Mouse (Mus musculus) layer of hippocampus, adult 2 months (tissue): ENCODE measurements around the gene Cpt1c. TPM values are rescaled to one million over a fixed set of nuclear protein-coding genes. Genes with fewer than 3 reads are reported as not detected.

Experiments
- DNase-seq, 2 experiments: peaks; one replicate each; pipeline ENCODE4 v3.0.0; 2022; ENCODE audit warnings: low spot score in 2 of 2
- H3K27ac ChIP-seq: fragments of 200-600 bp; 2 replicates; pipeline ENCODE4 v1.8.1; 2022
- H3K4me3 ChIP-seq: fragments of 200-600 bp; 2 replicates; pipeline ENCODE4 v1.8.1; 2022; ENCODE audit warnings: mild to moderate bottlenecking
- CTCF ChIP-seq: fragments of 200-600 bp; conservative IDR thresholded peaks from 2 replicates; pipeline ENCODE4 v1.8.1; 2022; ENCODE audit warnings: antibody characterized with exemption, mild to moderate bottlenecking, moderate library complexity
- microRNA-seq, 2 experiments: library from miRNA; unstranded; fragments of <30 nt; microRNA quantifications; one replicate each; pipeline ENCODE4 v1.2.0; 2021
- total RNA-seq, 2 experiments: library from RNA; stranded (reverse); gene quantifications; 2 replicates each; pipeline ENCODE4 v1.2.3; 2021

Cpt1c gene
- total RNA-seq, 2 experiments from 2014 or later: 138 to 140 TPM

DNA sequence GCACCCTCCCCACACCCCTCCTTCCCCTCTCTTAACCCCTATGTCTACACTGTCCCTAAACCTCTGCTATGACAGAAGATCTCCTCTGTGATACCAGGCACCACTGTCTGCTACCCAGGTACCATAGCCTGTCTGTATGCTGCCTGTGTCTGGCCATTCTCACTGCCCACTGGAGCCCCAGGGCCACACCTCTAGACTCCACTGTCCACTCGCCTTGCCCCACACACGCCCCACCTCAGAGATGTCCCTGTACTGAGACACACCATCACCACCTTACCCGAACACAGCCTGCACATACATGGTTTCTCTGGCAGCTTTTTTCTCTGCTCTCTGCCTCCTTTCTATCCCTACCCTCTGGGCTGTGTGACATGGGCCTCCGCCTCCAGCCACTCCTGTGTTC is 57.8 kb downstream of the Cpt1c start:
- TF ChIP-seq CTCF: no peak
- DNase-seq: no peak
- Histone ChIP-seq H3K4me3 (no peak overlapping the region), H3K27ac (peak overlapping the region; percentile 89)

DNA sequence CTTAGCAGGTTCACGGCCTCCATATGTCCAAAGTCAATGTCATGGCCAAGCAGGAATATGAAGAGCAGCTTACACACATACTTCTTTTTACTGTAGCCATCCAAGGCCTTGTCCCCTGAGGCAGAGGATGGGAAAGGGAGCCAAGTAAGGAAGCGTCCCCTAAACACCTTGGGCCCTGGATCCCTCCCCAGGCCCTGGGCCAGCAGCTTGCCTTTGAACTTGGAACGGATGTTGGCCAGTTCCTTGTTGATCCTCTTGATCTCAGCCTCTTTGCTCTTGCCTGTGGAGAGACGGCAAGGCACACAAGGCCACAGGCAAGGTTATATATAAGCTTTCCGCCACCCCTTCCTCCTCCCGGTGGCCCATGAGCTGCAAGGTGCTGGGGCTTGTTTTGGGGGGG is 58.5 kb downstream of the Cpt1c start:
- no peak for DNase-seq
- Histone ChIP-seq H3K4me3 (no peak overlapping the region), H3K27ac (peak overlapping the region; percentile 89; the same call in 1 of the 2 replicates)
- TF ChIP-seq CTCF: no peak

DNA sequence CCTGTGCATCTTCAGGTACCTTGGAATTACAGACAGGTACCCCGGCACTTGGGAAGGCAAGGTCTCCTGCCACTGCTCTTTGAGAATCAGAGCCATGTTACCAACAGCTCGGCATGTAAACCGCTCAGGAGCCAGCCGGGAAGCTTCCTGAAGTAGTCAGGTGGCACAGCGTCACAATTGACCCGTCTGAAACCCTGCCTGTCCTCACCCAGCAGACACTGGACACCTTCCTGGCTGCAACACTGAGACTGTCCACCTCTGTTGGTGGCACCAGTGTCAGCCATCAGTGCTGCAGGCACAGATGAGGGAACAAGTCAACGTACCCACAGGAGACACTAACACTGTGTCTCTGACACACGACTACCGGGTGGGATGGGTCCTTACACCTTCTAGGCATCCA is 59.3 kb downstream of the Cpt1c start:
- DNase-seq: no peak
- Histone ChIP-seq H3K27ac (no peak overlapping the region), H3K4me3 (no peak overlapping the region)
- no peak for TF ChIP-seq CTCF

DNA sequence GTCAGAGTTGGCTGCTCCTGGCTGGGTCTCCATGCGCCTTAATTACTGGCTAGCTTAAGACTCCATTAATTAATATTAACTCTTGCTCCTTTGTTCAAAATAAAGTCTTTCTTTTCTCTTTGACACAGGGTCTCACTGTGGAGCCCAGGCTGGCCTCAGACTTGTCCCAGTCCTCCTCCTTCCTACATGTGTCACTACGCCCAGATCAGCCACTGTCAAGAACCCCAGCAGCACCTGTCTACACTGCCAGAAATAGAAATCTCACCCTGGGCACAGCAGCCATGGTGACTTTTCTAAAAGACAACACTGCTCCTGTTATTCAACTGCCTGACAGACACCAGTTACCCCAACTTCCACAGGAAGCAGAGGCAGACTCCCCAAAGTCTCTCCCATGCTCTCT is 60.3 kb downstream of the Cpt1c start:
- no peak for TF ChIP-seq CTCF
- no peak overlapping the region for H3K4me3 ChIP-seq
- H3K27ac ChIP-seq: no peak overlapping the region
- no peak for DNase-seq

Small RNA genes within 50 kb of the gene (microRNA-seq; reads per million reads assigned to microRNA genes)
- 1.3 to 1.7 reads per million in 2 experiments for gene Mir7054

Other genes starting within 250 kb of the Cpt1c start
- gene Vrk3, start 226.4 kb downstream of the Cpt1c start, total RNA-seq: 10 to 100 TPM; 31.7 to 35.4 TPM
- under 1 TPM; 0.25 to 0.44 TPM for gene Zfp473, start 223.8 kb downstream of the Cpt1c start, total RNA-seq
- 10 to 100 TPM; 29.7 to 33.2 TPM for gene Nup62, start 158.8 kb downstream of the Cpt1c start, total RNA-seq
- 1 to 10 TPM; 2.6 to 3.3 TPM for gene Il4i1, start 158.5 kb downstream of the Cpt1c start, total RNA-seq
- 10 to 100 TPM; 27.0 to 30.0 TPM for gene Atf5, start 158.2 kb downstream of the Cpt1c start, total RNA-seq
- gene Akt1s1, start 125.9 kb downstream of the Cpt1c start, total RNA-seq: 10 to 100 TPM; 76.7 to 84.3 TPM
- 10 to 100 TPM; 69.0 to 81.3 TPM for gene Tbc1d17, start 125.8 kb downstream of the Cpt1c start, total RNA-seq
- 10 to 100 TPM; 33.1 to 36.3 TPM for gene Pnkp, start 117.7 kb downstream of the Cpt1c start, total RNA-seq
- 100 to 1,000 TPM; 321 to 335 TPM for gene Ptov1, start 105.1 kb downstream of the Cpt1c start, total RNA-seq
- 100 to 1,000 TPM; 103 to 107 TPM for gene Med25, start 82.1 kb downstream of the Cpt1c start, total RNA-seq
- 10 to 100 TPM; 21.6 to 24.8 TPM for gene Fuz, start 78.8 kb downstream of the Cpt1c start, total RNA-seq
- 100 to 1,000 TPM; 298 to 305 TPM for gene Ap2a1, start 45.4 kb downstream of the Cpt1c start, total RNA-seq
- gene Tsks, start 31.6 kb downstream of the Cpt1c start, total RNA-seq: 1 to 10 TPM; 1.3 to 2.0 TPM
- 100 to 1,000 TPM; 165 to 171 TPM for gene Prmt1, start 11.7 kb upstream of the Cpt1c start, total RNA-seq
- gene Irf3, start 22.8 kb upstream of the Cpt1c start, total RNA-seq: 10 to 100 TPM; 38.4 to 42.7 TPM
- 1 to 10 TPM; 2.5 to 3.7 TPM for gene Bcl2l12, start 23.9 kb upstream of the Cpt1c start, total RNA-seq
- 100 to 1,000 TPM; 166 to 168 TPM for gene Scaf1, start 41.5 kb upstream of the Cpt1c start, total RNA-seq
- gene Rras, start 43.1 kb upstream of the Cpt1c start, total RNA-seq: 10 to 100 TPM; 12.4 to 13.1 TPM
- gene Prr12, start 78.0 kb upstream of the Cpt1c start, total RNA-seq: 10 to 100 TPM; 77.6 to 81.4 TPM
- gene Nosip, start 87.6 kb upstream of the Cpt1c start, total RNA-seq: 10 to 100 TPM; 54.2 to 57.7 TPM
- 1 to 10 TPM; 5.7 to 8.4 TPM for gene Prrg2, start 87.8 kb upstream of the Cpt1c start, total RNA-seq
- 10 to 100 TPM in 1 of 2 experiments, 1 to 10 TPM in 1; 7.5 to 11.7 TPM for gene Rcn3, start 117.4 kb upstream of the Cpt1c start, total RNA-seq
- 10 to 100 TPM; 17.8 to 19.0 TPM for gene Fcgrt, start 129.0 kb upstream of the Cpt1c start, total RNA-seq
- gene Rps11, start 149.6 kb upstream of the Cpt1c start, total RNA-seq: 100 to 1,000 TPM; 436 to 442 TPM
- gene Rpl13a, start 153.9 kb upstream of the Cpt1c start, total RNA-seq: 100 to 1,000 TPM; 808 to 856 TPM
- not detected for gene Gm45713, start 161.4 kb upstream of the Cpt1c start, total RNA-seq
- gene Flt3l, start 161.6 kb upstream of the Cpt1c start, total RNA-seq: 1 to 10 TPM; 9.4 TPM
- 10 to 100 TPM; 43.0 to 46.1 TPM for gene Pih1d1, start 179.5 kb upstream of the Cpt1c start, total RNA-seq
- 10 to 100 TPM; 13.2 to 13.3 TPM for gene Aldh16a1, start 179.7 kb upstream of the Cpt1c start, total RNA-seq
- gene Slc17a7, start 189.1 kb upstream of the Cpt1c start, total RNA-seq: 1,000 to 10,000 TPM; 1,342 to 1,423 TPM
- under 1 TPM in 1 of 2 experiments, not detected in 1; 0.20 TPM for gene Gfy, start 204.7 kb upstream of the Cpt1c start, total RNA-seq
- gene Pth2, start 206.1 kb upstream of the Cpt1c start, total RNA-seq: not detected
- gene Ccdc155, start 230.0 kb upstream of the Cpt1c start, total RNA-seq: 1 to 10 TPM; 3.5 to 3.9 TPM
- gene Dkkl1, start 237.3 kb upstream of the Cpt1c start, total RNA-seq: 1 to 10 TPM; 1.6 TPM
- 1 to 10 TPM; 4.3 to 5.7 TPM for gene Tead2, start 240.9 kb upstream of the Cpt1c start, total RNA-seq